Mouse (Mus musculus): Measurements from ENCODE around the gene Fermt3.

GRCm38 (mm10) chr19:7068136-7068535 lies 48.9 kb upstream of the Fermt3 start:
- TF ChIP-seq POLR2A (IDR thresholded peaks at IDR 0.05; ENCODE audit: borderline replicate concordance, extremely low read depth, low read depth, low read length) (no peak), CTCF (IDR thresholded peaks at IDR 0.05; ENCODE audit: insufficient read depth, low read length) (peak; percentile 75)
